Mouse (Mus musculus) ES-Bruce4 (cell line): Measurements from ENCODE around the gene Homer2.

ENCODE experiments used
- CTCF ChIP-seq: IDR thresholded peaks from one replicate; pipeline ENCODE4 v1.8.1; 2011; ENCODE audit warnings: low read depth, low read length
- POLR2A ChIP-seq: IDR thresholded peaks from one replicate; pipeline ENCODE4 v1.8.1; 2011; ENCODE audit warnings: low read length; ENCODE audit not compliant: insufficient read depth

- TF ChIP-seq CTCF (no peak), POLR2A (no peak)
These were observed 142.6 kb downstream of the Homer2 start for GRCm38 (mm10) chr7:81564766-81565165.
